Mouse (Mus musculus) embryonic facial prominence, embryonic 11.5 days (tissue): ENCODE measurements around the gene Gzmg. TPM values are rescaled to one million over a fixed set of nuclear protein-coding genes. Genes with fewer than 3 reads are reported as not detected.
"Not testable (repeated sequence)": the region's sequence is repeated elsewhere in the genome, so short reads cannot be mapped to it uniquely, and the experiment has no call there.

Experiments used
- ATAC-seq: fragments of 200-750 bp; cut with Nextera tagmentation; replicated peaks from 2 replicates; pipeline ENCODE4 v1.8.0; 2017; ENCODE audit warnings: low read depth; ENCODE audit not compliant: insufficient number of reproducible peaks, low FRiP score, low TSS enrichment
- DNase-seq: peaks from one replicate; pipeline ENCODE4 v3.0.0-alpha.2; 2015; ENCODE audit warnings: low spot score
- H3K27ac ChIP-seq: fragments of 300-500 bp; sonication (generic); replicated peaks from 2 replicates; pipeline ENCODE4 v1.5.1; 2014; ENCODE audit warnings: mild to moderate bottlenecking, low read depth, low read length, control low read depth
- H3K27me3 ChIP-seq: fragments of 300-500 bp; sonication (generic); 2 replicates; pipeline ENCODE4 v1.6.1; 2014; ENCODE audit warnings: mild to moderate bottlenecking, low read length, moderate library complexity, mixed read lengths; ENCODE audit not compliant: control insufficient read depth, insufficient read depth
- H3K36me3 ChIP-seq: fragments of 300-500 bp; sonication (generic); replicated peaks from 2 replicates; pipeline ENCODE4 v1.6.1; 2014; ENCODE audit warnings: low read depth, mild to moderate bottlenecking, low read length, moderate library complexity, mixed read lengths; ENCODE audit not compliant: control insufficient read depth, insufficient read depth
- H3K4me1 ChIP-seq: fragments of 300-500 bp; sonication (generic); 2 replicates; pipeline ENCODE4 v1.6.1; 2014; ENCODE audit warnings: low read length, mixed read lengths; ENCODE audit not compliant: control insufficient read depth, insufficient read depth
- H3K4me2 ChIP-seq: fragments of 300-500 bp; sonication (generic); 2 replicates; pipeline ENCODE4 v1.6.1; 2014; ENCODE audit warnings: low read depth, mild to moderate bottlenecking, control low read depth, low read length, moderate library complexity
- H3K4me3 ChIP-seq: fragments of 300-500 bp; sonication (generic); 2 replicates; pipeline ENCODE4 v1.5.1; 2014; ENCODE audit warnings: low read depth, low read length, control low read depth
- H3K9ac ChIP-seq: fragments of 300-500 bp; sonication (generic); replicated peaks from 2 replicates; pipeline ENCODE4 v1.6.1; 2014; ENCODE audit warnings: mild to moderate bottlenecking, control low read depth, low read length
- H3K9me3 ChIP-seq: fragments of 300-500 bp; sonication (generic); replicated peaks from 2 replicates; pipeline ENCODE4 v1.6.1; 2016; ENCODE audit warnings: mild to moderate bottlenecking, low read length, inconsistent platforms, mixed read lengths; ENCODE audit not compliant: control insufficient read depth
- WGBS: fragments of 180-500 bp; shearing (Covaris S2); extraction: QIAGEN DNeasy Blood & Tissue Kit; methylation state at CpG from one replicate; pipeline ENCODE4 v1.1.7; 2014; 5-methylcytosine and 5-hydroxymethylcytosine counted together
- polyA plus RNA-seq: library from polyadenylated mRNA; unstranded; fragments of >200 nt; fragmentation: Nextera tagmentation; extraction: Ambion mirVana; gene quantifications from 2 replicates; pipeline ENCODE4 v1.2.1, GENCODE M21; 2014

The Gzmg gene
- polyA plus RNA-seq, 1 experiment from 2014 or later, result not detected

DNA sequence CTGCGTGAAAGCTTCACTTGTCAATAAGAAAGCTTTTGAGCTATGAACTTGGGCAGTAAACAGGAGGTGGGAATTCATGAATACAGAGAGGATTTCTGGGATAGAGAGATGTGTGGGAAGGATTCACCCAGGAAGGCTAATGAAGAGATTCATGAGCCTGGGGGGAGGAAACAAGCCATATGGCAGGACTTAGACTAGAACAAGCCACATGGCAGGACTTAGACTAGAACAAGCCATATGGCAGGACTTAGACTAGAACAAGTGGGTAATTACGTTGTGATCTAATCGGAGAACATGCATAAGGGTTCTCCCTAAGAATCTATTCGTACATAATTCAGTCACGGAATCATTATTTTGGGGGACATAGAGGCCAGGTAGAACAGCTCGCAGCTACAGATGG lies 14.0 kb upstream of the Gzmg start:
- H3K9ac ChIP-seq, result no peak overlapping the region

DNA sequence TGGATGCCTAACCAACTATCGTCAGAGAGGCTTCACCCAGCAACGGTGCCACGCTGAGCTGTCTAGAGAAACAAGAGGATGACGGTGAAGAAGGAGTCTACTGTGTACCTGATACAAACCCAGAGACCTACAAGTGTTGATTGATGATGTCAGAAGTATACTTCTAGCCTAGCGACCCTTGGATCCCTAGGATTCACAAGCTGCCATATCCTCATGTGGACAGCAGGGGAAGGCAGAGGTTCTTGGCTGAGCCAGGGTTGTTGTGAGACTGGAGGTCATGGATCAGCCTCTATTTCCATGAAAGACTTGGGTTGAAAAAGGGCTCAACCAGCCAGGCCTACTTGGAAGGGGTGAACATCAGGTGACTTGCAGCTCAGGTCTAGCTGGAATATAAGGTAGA lies 13.4 kb upstream of the Gzmg start:
- Histone ChIP-seq H3K27ac (no peak overlapping the region), H3K4me2 (no peak overlapping the region), H3K9me3 (no peaks in the 10 kb centered on the region), H3K4me1 (no peaks in the 10 kb centered on the region), H3K4me3 (no peak overlapping the region), H3K27me3 (no peaks in the 10 kb centered on the region), H3K36me3 (no peaks in the 10 kb centered on the region), H3K9ac (no peak overlapping the region)
- DNase-seq (no peak), ATAC-seq (no peak)
- 86% methylated on average over 5 of the region's 5 CpGs for WGBS

More for the DNA sequence above, 14.0 kb upstream of the Gzmg start:
- DNase-seq, result no peak
- no peak overlapping the region for H3K4me3 ChIP-seq
- H3K36me3 ChIP-seq, result no peaks in the 10 kb centered on the region
- H3K4me2 ChIP-seq, result no peak overlapping the region
- no peak for ATAC-seq
- H3K9me3 ChIP-seq, result no peaks in the 10 kb centered on the region
- no peaks in the 10 kb centered on the region for H3K27me3 ChIP-seq
- 89% methylated on average over 6 of the region's 6 CpGs for WGBS
- no peaks in the 10 kb centered on the region for H3K4me1 ChIP-seq
- H3K27ac ChIP-seq, result no peak overlapping the region

DNA sequence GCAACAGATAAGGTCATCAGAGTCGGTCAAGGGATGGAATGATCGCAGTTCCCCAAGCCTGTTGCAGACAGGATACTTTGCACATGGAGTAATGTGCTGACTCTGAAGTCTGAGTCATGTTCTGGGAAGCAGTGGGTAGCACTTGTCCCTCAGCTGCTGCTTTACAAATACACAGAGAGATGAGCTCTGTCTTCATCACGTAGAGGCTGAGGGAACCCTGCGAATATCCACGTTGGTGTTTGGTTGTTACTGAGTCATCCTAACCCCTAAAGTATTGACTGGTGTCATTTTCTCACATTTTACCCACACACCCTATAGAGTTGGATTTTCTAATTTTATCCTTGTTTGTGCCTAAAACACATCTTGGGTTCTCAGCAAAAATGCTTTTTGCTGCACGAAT lies 8.6 kb upstream of the Gzmg start:
- Histone ChIP-seq H3K27me3 (no peaks in the 10 kb centered on the region), H3K4me1 (no peaks in the 10 kb centered on the region), H3K36me3 (no peaks in the 10 kb centered on the region), H3K27ac (no peak overlapping the region), H3K9me3 (no peaks in the 10 kb centered on the region), H3K4me3 (no peak overlapping the region), H3K9ac (no peak overlapping the region), H3K4me2 (no peak overlapping the region)
- DNase-seq (no peak), ATAC-seq (no peak)
- 87% methylated on average over 6 of the region's 6 CpGs for WGBS

DNA sequence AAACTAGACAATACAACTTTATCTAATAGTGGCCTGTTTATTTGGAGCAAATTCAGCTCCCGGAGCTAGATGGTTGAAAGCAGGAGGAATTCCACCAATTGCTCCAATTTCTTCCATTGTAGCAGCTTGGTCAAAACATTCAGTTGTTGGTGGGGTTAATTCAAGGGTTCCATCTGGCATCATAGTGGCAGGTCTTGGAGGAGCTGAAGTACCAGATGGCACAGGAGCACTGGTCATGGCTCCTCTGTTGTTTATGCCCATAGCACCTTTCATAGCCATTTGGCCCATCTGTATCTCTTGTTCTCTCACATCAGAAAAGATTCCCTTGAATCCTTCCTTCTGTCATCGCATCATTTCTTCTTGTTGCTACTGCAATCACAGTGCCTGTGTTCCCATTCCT lies 2.7 kb upstream of the Gzmg start:
- no peaks in the 10 kb centered on the region for H3K36me3 ChIP-seq
- 84% methylated on average over 2 of the region's 2 CpGs for WGBS
- H3K27ac ChIP-seq, result no peak overlapping the region
- H3K4me2 ChIP-seq, result no peak overlapping the region
- no peak overlapping the region for H3K9ac ChIP-seq
- H3K4me1 ChIP-seq, result no peaks in the 10 kb centered on the region
- ATAC-seq (no peak), DNase-seq (no peak)
- no peak overlapping the region for H3K4me3 ChIP-seq
- H3K27me3 ChIP-seq, result no peaks in the 10 kb centered on the region
- no peaks in the 10 kb centered on the region for H3K9me3 ChIP-seq

- Histone ChIP-seq H3K9me3 (no peaks in the 10 kb centered on the region), H3K27me3 (no peaks in the 10 kb centered on the region), H3K36me3 (no peaks in the 10 kb centered on the region), H3K4me2 (no peak overlapping the region), H3K9ac (no peak overlapping the region), H3K27ac (no peak overlapping the region), H3K4me1 (no peaks in the 10 kb centered on the region), H3K4me3 (no peak overlapping the region)
- 72% methylated on average over 2 of the region's 2 CpGs for WGBS
- no peak for DNase-seq
- no peak for ATAC-seq
These were observed 4.0 kb downstream of the Gzmg start for GRCm38 (mm10) chr14:56155340-56155739.

DNA sequence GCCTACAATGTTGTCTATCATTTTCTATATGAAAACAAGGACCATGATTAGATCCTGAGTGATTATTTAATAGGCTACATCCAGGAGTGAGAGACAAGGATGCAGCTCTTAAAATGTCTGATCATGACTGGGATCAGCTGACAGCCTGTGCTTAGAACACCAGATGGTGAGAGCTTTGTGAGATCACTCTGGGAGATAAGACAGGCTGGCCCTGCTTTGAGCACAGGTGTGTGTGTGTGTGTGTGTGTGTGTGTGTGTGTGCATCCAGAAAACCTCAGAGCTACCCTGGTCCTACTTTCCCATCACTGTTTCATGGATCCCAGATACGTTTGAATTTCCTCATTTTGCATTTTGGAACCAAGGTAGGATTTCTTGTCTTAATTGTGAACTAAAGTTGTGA lies 25.7 kb downstream of the Gzmg start:
- not testable (repeated sequence) for H3K27ac ChIP-seq, H3K9ac ChIP-seq, H3K27me3 ChIP-seq, H3K4me3 ChIP-seq, DNase-seq, H3K4me1 ChIP-seq, H3K4me2 ChIP-seq, H3K36me3 ChIP-seq, H3K9me3 ChIP-seq, ATAC-seq
- whole genome bisulfite sequencing, result 96% methylated on average over 1 of the region's 1 CpGs

GRCm38 (mm10) chr14:56132508-56132907 lies 26.9 kb downstream of the Gzmg start, which contains the start of gene Gzmd:
Gene Gzmd (minus strand): TSS chr14:56132608.
- H3K36me3 ChIP-seq, H3K4me1 ChIP-seq, H3K27me3 ChIP-seq, H3K4me3 ChIP-seq, H3K27ac ChIP-seq, ATAC-seq, H3K9ac ChIP-seq, DNase-seq, H3K9me3 ChIP-seq, H3K4me2 ChIP-seq: not testable (repeated sequence)
- 86% methylated on average over 2 of the region's 2 CpGs for WGBS

DNA sequence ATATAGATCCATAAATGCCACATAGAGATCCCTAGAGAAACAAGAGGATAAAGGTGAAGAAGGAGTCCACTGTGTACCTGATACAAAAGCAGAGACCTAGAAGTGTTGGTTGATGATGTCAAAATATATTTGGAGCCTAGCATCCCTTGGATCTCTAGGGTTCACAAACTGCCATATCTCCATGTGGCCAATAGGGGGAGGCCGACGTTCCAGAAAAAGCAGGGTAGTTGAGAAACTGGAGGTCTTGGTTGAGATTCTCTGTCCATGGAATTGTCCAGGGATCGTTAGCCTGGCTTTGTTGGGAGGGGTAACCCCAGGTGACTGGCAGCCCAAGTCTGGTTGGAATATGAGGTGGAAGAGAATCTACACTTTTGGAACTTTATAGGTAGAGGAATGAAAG lies 31.0 kb downstream of the Gzmg start:
- WGBS, result 47% methylated on average over 3 of the region's 3 CpGs
- no peak overlapping the region for H3K4me2 ChIP-seq
- no peak overlapping the region for H3K27ac ChIP-seq
- H3K36me3 ChIP-seq, result no peaks in the 10 kb centered on the region
- ATAC-seq (no peak), DNase-seq (no peak)
- H3K9ac ChIP-seq, result no peak overlapping the region
- H3K9me3 ChIP-seq, result no peaks in the 10 kb centered on the region
- H3K4me1 ChIP-seq, result no peaks in the 10 kb centered on the region
- H3K27me3 ChIP-seq, result no peaks in the 10 kb centered on the region
- H3K4me3 ChIP-seq, result no peak overlapping the region
